Mouse (Mus musculus): Measurements from ENCODE around the gene Ccdc3.

DNA sequence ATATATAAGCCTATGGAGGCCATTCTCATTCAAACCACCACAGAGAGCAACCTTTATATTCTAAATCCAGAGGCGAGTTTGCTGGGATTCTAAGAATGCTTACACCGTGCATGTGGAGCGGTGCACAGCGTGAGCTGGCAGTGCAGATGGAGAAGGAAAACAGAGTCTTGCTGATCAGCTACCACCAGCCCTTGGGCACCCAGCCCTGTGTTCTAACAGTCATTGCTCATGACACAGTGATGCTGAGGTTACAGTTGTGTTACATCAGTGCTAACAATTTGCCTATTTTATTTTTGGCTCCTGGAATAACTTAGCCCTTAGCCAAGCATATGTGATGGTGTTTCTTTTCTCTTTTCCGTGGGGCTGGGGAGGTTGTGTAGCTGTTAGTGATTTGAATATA, 42.7 kb upstream of the Ccdc3 start:
- TF ChIP-seq FOSL1 (IDR thresholded peaks at IDR 0.05; ENCODE audit: insufficient read depth, low read length, poor library complexity, severe bottlenecking) (no peak), CTCF (IDR thresholded peaks at IDR 0.05; ENCODE audit: control insufficient read depth, insufficient read depth, insufficient read length) (no peak), MYOD1 (IDR thresholded peaks at IDR 0.05; ENCODE audit: control insufficient read depth, insufficient read length, low read depth) (no peak), USF1 (IDR thresholded peaks at IDR 0.05; ENCODE audit: low read depth) (no peak), MYOG (IDR thresholded peaks at IDR 0.05; ENCODE audit: control insufficient read depth, extremely low read depth, insufficient read length) (no peak), CEBPB (IDR thresholded peaks at IDR 0.05; ENCODE audit: low read depth) (no peak), MAX (IDR thresholded peaks at IDR 0.05) (no peak)
